In the genomic region with DNA sequence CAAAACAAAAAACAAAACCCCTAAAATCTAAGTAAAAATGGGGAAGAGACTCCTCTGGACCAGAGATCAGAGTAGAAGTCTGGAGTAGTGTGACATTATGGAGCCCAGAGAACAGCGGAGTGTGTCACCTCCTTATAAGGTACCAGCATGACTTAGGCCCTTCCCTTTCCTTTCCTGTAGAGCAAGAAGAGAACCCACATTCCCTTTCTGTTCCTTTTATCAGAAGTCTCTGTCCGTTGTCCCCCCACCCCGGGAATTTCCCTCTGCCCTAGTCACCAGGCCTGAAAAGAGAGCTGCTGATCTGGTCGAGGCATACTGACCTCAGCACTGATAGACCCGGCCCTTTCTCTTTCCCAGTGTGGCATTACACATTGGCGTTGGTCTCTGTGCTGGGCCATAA, we compare ENCODE assay signal across 8 mouse cellular contexts. TPM values are rescaled to one million over a fixed set of nuclear protein-coding genes. Genes with fewer than 3 reads are reported as not detected.
A peak's percentile ranks its signal among the peaks of the same experiment; 100 is the strongest.
DNase-seq lines count a peak whose midpoint lies in the region; ATAC-seq lines count a peak whose summit lies in the region.

No protein-coding gene starts in this region.

- no peaks in the 10 kb centered on the region for H3K27me3 ChIP-seq in hindbrain, embryonic 13.5 days

- peak overlapping the region; percentile 86 for H3K9ac ChIP-seq in hindbrain, embryonic 13.5 days

- H3K36me3 ChIP-seq in hindbrain, embryonic 13.5 days, result peaks cover 29% of the 10 kb centered on the region

- no peak; the same call in 1 of the 2 replicates for ATAC-seq in hindbrain, embryonic 13.5 days (ENCODE audit: low FRiP score)
- ATAC-seq in frontal cortex, adult (ENCODE audit: low TSS enrichment), result no peak

- no peak overlapping the region for H3K27ac ChIP-seq in hindbrain, embryonic 13.5 days

- H3K4me2 ChIP-seq in hindbrain, embryonic 13.5 days, result peak overlapping the region; percentile 97

- peaks cover 20% of the 10 kb centered on the region for H3K4me1 ChIP-seq in hindbrain, embryonic 13.5 days (replicated peaks)

- WGBS in hindbrain, embryonic 13.5 days, result 46% methylated on average over 6 of the region's 6 CpGs

- no peaks in the 10 kb centered on the region for H3K9me3 ChIP-seq in hindbrain, embryonic 13.5 days

- H3K4me3 ChIP-seq in hindbrain, embryonic 13.5 days, result peak overlapping the region; percentile 90

- DNase-seq in lung, adult 18-20 months, result peak; percentile 18 to 23
- DNase-seq in lung, postnatal 14 days, result no peak
- peak; percentile 9 for DNase-seq in c-Kit-negative CD71-positive TER-119-positive erythroid progenitor cells, embryonic 14.5 days (ENCODE audit: low read depth, low spot score)
- peak; percentile 12 for DNase-seq in lung, postnatal 25 days (ENCODE audit: low spot score)
- peak; percentile 15 for DNase-seq in thymus, postnatal 14 days
- no peak for DNase-seq in adrenal gland, postnatal 25 days

RNA-seq across cellular contexts. Expression of gene Mtmr14, which starts 0.8 kb away (rescaled TPM):
- 34.7 and 35.5 TPM in 2 replicates for polyA plus RNA-seq in hindbrain, embryonic 13.5 days (2015; fragmentation: Nextera tagmentation; extraction: Ambion mirVana)
- 23.0 and 30.9 TPM in 2 replicates for total RNA-seq in adrenal gland, postnatal 25 days (2021)

RNA-seq across cellular contexts. Expression of gene Lhfpl4, which starts 43.3 kb away (rescaled TPM):
- 52.3 and 57.0 TPM in 2 replicates for polyA plus RNA-seq in hindbrain, embryonic 13.5 days (2015; fragmentation: Nextera tagmentation; extraction: Ambion mirVana)
- total RNA-seq in adrenal gland, postnatal 25 days (2021), result 2.8 and 5.0 TPM in 2 replicates

RNA-seq across cellular contexts. Expression of gene Cpne9, which starts 43.7 kb away (rescaled TPM):
- 1.2 and 1.9 TPM in 2 replicates for polyA plus RNA-seq in hindbrain, embryonic 13.5 days (2015; fragmentation: Nextera tagmentation; extraction: Ambion mirVana)
- total RNA-seq in adrenal gland, postnatal 25 days (2021), result 0.85 and 1.4 TPM in 2 replicates

Comparison
In these comparisons a context has a peak if more than half of its experiments do, and no peak if none do; other contexts are left out.
1. DNase-seq: peak in lung, adult 18-20 months (2 of 2), c-Kit-negative CD71-positive TER-119-positive erythroid progenitor cells, embryonic 14.5 days (single experiment), lung, postnatal 25 days (single experiment) and thymus, postnatal 14 days (single experiment); none in lung, postnatal 14 days (single experiment) and adrenal gland, postnatal 25 days (single experiment).